Mouse (Mus musculus) cerebellum, adult 2 months (tissue): ENCODE data around the gene Svep1.

Source experiments
- CTCF ChIP-seq: fragments of 200-500 bp; IDR thresholded peaks from 2 replicates; pipeline ENCODE4 v1.5.1; 2011; ENCODE audit warnings: low read depth, mild to moderate bottlenecking, control low read depth, low read length, moderate library complexity, borderline replicate concordance; ENCODE audit not compliant: insufficient read depth
- POLR2A ChIP-seq: fragments of 200-500 bp; IDR thresholded peaks from 2 replicates; pipeline ENCODE4 v1.6.1; 2011; ENCODE audit warnings: low read length, control low read depth, borderline replicate concordance; ENCODE audit not compliant: insufficient read depth

- no peak for TF ChIP-seq CTCF
- TF ChIP-seq POLR2A = no peak
Measured at GRCm38 (mm10) chr4:58177256-58177655, 29.4 kb downstream of the Svep1 start.
